Mouse (Mus musculus): ENCODE data around the gene 1700028P14Rik. TPM values are rescaled to one million over a fixed set of nuclear protein-coding genes. Genes with fewer than 3 reads are reported as not detected.
"Not testable (repeated sequence)": the region's sequence is repeated elsewhere in the genome, so short reads cannot be mapped to it uniquely, and the experiment has no call there.

1700028P14Rik gene
- polyA plus RNA-seq, 1 experiment from 2014 or later = 0.58 TPM

- not testable (repeated sequence) for H3K9me3 ChIP-seq (replicated peaks; ENCODE audit: control insufficient read depth, low read length); H3K9ac ChIP-seq (replicated peaks; ENCODE audit: low read length); DNase-seq (ENCODE audit: low spot score); H3K27ac ChIP-seq (replicated peaks; ENCODE audit: low read depth, low read length); H3K36me3 ChIP-seq (replicated peaks; ENCODE audit: control insufficient read depth, insufficient read depth, low read depth, low read length); H3K4me1 ChIP-seq (ENCODE audit: control insufficient read depth, insufficient read depth, low read length); ATAC-seq (replicated peaks; ENCODE audit: insufficient number of reproducible peaks, low FRiP score, low TSS enrichment, low read depth); H3K4me3 ChIP-seq (ENCODE audit: low read depth, low read length); H3K4me2 ChIP-seq (ENCODE audit: low read depth, low read length); H3K27me3 ChIP-seq (ENCODE audit: control insufficient read depth, insufficient read depth, low read length)
- 89% methylated on average over 8 of the region's 8 CpGs for WGBS
Observed at GRCm38 (mm10) chr19:23675656-23676055, 23.0 kb upstream of the 1700028P14Rik start.

- 64% methylated on average over 2 of the region's 2 CpGs for WGBS
- ATAC-seq (replicated peaks; ENCODE audit: insufficient number of reproducible peaks, low FRiP score, low TSS enrichment, low read depth) = no peak
Observed at GRCm38 (mm10) chr19:23673021-23673420, 20.4 kb upstream of the 1700028P14Rik start.

GRCm38 (mm10) chr19:23668142-23668655 is 15.6 kb upstream of the 1700028P14Rik start:
- H3K4me3 ChIP-seq (ENCODE audit: low read depth, low read length) = no peak overlapping the region
- no peaks in the 10 kb centered on the region for H3K36me3 ChIP-seq (replicated peaks; ENCODE audit: control insufficient read depth, insufficient read depth, low read depth, low read length)
- no peak overlapping the region for H3K4me2 ChIP-seq (ENCODE audit: low read depth, low read length)
- no peaks in the 10 kb centered on the region for H3K27me3 ChIP-seq (ENCODE audit: control insufficient read depth, insufficient read depth, low read length)
- no peak overlapping the region for H3K27ac ChIP-seq (replicated peaks; ENCODE audit: low read depth, low read length)
- no peaks in the 10 kb centered on the region for H3K4me1 ChIP-seq (ENCODE audit: control insufficient read depth, insufficient read depth, low read length)
- no peaks in the 10 kb centered on the region for H3K9me3 ChIP-seq (replicated peaks; ENCODE audit: control insufficient read depth, low read length)
- no peak for DNase-seq (ENCODE audit: low spot score)
- no peak overlapping the region for H3K9ac ChIP-seq (replicated peaks; ENCODE audit: low read length)
- WGBS = 48% methylated on average over 6 of the region's 6 CpGs
- ATAC-seq (replicated peaks; ENCODE audit: insufficient number of reproducible peaks, low FRiP score, low TSS enrichment, low read depth) = no peak

More at GRCm38 (mm10) chr19:23673021-23673420, 20.4 kb upstream of the 1700028P14Rik start:
- H3K36me3 ChIP-seq (replicated peaks; ENCODE audit: control insufficient read depth, insufficient read depth, low read depth, low read length) = no peaks in the 10 kb centered on the region
- H3K27ac ChIP-seq (replicated peaks; ENCODE audit: low read depth, low read length) = no peak overlapping the region
- no peak overlapping the region for H3K4me2 ChIP-seq (ENCODE audit: low read depth, low read length)
- no peak overlapping the region for H3K9ac ChIP-seq (replicated peaks; ENCODE audit: low read length)
- DNase-seq (ENCODE audit: low spot score) = no peak
- no peaks in the 10 kb centered on the region for H3K4me1 ChIP-seq (ENCODE audit: control insufficient read depth, insufficient read depth, low read length)
- no peaks in the 10 kb centered on the region for H3K27me3 ChIP-seq (ENCODE audit: control insufficient read depth, insufficient read depth, low read length)
- H3K9me3 ChIP-seq (replicated peaks; ENCODE audit: control insufficient read depth, low read length) = no peaks in the 10 kb centered on the region
- H3K4me3 ChIP-seq (ENCODE audit: low read depth, low read length) = no peak overlapping the region

DNA sequence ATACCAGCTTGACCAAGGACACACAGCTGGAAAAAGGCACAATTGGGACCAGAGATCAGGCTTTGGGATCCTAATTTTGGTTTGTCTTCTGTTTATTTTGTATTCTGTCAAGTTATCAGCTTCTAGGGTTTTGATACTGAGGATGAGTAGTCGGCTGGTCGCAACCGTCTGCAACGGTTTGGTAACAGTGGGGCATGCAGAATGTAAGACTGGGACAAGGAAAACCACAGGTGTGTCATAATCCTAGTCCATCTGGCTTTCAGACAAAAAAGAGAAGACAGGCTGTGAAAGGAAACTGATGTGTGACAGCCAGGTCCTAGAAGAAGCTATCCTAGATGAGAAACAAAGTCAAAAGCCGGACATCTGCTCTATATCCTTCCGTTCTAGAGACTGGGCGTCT is 11.5 kb upstream of the 1700028P14Rik start:
- H3K4me1 ChIP-seq (ENCODE audit: control insufficient read depth, insufficient read depth, low read length) = no peaks in the 10 kb centered on the region
- 81% methylated on average over 7 of the region's 7 CpGs for WGBS
- no peaks in the 10 kb centered on the region for H3K9me3 ChIP-seq (replicated peaks; ENCODE audit: control insufficient read depth, low read length)
- H3K4me2 ChIP-seq (ENCODE audit: low read depth, low read length) = no peak overlapping the region
- ATAC-seq (replicated peaks; ENCODE audit: insufficient number of reproducible peaks, low FRiP score, low TSS enrichment, low read depth) = no peak
- no peaks in the 10 kb centered on the region for H3K36me3 ChIP-seq (replicated peaks; ENCODE audit: control insufficient read depth, insufficient read depth, low read depth, low read length)
- H3K9ac ChIP-seq (replicated peaks; ENCODE audit: low read length) = no peak overlapping the region
- H3K27me3 ChIP-seq (ENCODE audit: control insufficient read depth, insufficient read depth, low read length) = no peaks in the 10 kb centered on the region
- no peak overlapping the region for H3K27ac ChIP-seq (replicated peaks; ENCODE audit: low read depth, low read length)
- no peak for DNase-seq (ENCODE audit: low spot score)
- H3K4me3 ChIP-seq (ENCODE audit: low read depth, low read length) = no peak overlapping the region

GRCm38 (mm10) chr19:23658350-23658749 is 5.7 kb upstream of the 1700028P14Rik start:
- DNase-seq (ENCODE audit: low spot score) = no peak
- H3K9ac ChIP-seq (replicated peaks; ENCODE audit: low read length) = no peak overlapping the region
- H3K9me3 ChIP-seq (replicated peaks; ENCODE audit: control insufficient read depth, low read length) = no peaks in the 10 kb centered on the region
- 85% methylated on average over 4 of the region's 4 CpGs for WGBS
- no peak overlapping the region for H3K4me2 ChIP-seq (ENCODE audit: low read depth, low read length)
- no peaks in the 10 kb centered on the region for H3K36me3 ChIP-seq (replicated peaks; ENCODE audit: control insufficient read depth, insufficient read depth, low read depth, low read length)
- H3K4me1 ChIP-seq (ENCODE audit: control insufficient read depth, insufficient read depth, low read length) = no peaks in the 10 kb centered on the region
- H3K27me3 ChIP-seq (ENCODE audit: control insufficient read depth, insufficient read depth, low read length) = no peaks in the 10 kb centered on the region
- H3K27ac ChIP-seq (replicated peaks; ENCODE audit: low read depth, low read length) = no peak overlapping the region
- no peak for ATAC-seq (replicated peaks; ENCODE audit: insufficient number of reproducible peaks, low FRiP score, low TSS enrichment, low read depth)
- no peak overlapping the region for H3K4me3 ChIP-seq (ENCODE audit: low read depth, low read length)

DNA sequence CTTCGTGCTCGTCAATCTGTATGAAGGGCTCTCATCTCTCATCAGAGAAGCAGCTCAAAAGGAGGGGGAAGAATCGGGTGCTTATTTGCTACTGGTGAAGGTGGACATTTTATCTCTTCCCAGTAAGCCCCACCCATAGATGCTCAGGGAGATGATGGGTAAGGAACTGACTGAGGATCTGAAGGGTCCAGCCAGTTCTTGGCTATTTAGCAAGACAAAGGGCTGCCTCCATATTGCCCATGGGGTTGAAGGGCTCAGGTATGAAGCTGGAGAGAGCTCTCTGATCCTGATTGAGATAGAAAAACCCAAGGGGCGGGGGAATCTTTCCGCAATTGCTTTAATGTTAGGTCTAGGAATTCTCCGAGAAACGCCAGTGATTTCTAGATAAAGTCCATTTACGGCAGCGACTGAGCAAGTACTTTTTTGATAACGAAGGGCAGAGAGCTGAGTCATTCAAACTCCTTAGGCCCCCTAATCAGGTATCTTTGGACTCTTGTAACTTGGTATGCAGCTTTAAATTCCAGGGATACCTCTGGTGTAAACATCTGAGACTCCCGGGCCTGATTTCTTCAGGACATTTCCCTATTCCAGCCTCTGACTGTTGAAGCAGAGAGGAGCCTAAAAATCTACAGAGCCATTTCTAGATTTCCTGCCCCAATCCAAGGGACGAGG is 4.8 kb upstream of the 1700028P14Rik start:
- Histone ChIP-seq H3K27me3 (ENCODE audit: control insufficient read depth, insufficient read depth, low read length) (no peaks in the 10 kb centered on the region), H3K4me1 (ENCODE audit: control insufficient read depth, insufficient read depth, low read length) (no peaks in the 10 kb centered on the region), H3K36me3 (replicated peaks; ENCODE audit: control insufficient read depth, insufficient read depth, low read depth, low read length) (no peaks in the 10 kb centered on the region), H3K9me3 (replicated peaks; ENCODE audit: control insufficient read depth, low read length) (no peaks in the 10 kb centered on the region), H3K4me3 (ENCODE audit: low read depth, low read length) (no peak overlapping the region), H3K27ac (replicated peaks; ENCODE audit: low read depth, low read length) (no peak overlapping the region), H3K9ac (replicated peaks; ENCODE audit: low read length) (no peak overlapping the region), H3K4me2 (ENCODE audit: low read depth, low read length) (no peak overlapping the region)
- no peak for ATAC-seq (replicated peaks; ENCODE audit: insufficient number of reproducible peaks, low FRiP score, low TSS enrichment, low read depth)
- DNase-seq (ENCODE audit: low spot score) = no peak
- 72% methylated on average over 12 of the region's 12 CpGs for WGBS

DNA sequence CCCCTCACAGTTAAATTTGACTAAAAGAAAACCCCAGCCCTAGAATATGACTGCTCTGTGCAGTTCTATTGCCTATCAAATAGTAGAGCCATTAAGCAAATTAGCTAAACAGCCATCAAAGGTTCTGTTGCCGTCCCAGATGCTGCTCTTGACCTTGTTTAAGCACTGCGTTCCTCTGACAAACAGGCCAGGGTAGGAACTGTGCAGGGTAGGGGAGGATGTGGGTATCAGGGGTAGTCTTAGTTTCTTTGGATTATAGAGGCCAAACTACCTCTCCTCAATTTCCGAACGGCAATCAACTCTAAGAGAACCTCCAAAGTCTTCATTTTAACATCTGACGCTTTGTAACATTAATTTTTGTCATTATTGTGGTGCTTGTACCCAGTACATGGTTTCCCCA is 542 bp upstream of the 1700028P14Rik start:
- no peak overlapping the region for H3K4me3 ChIP-seq (ENCODE audit: low read depth, low read length)
- ATAC-seq (replicated peaks; ENCODE audit: insufficient number of reproducible peaks, low FRiP score, low TSS enrichment, low read depth) = no peak

DNA sequence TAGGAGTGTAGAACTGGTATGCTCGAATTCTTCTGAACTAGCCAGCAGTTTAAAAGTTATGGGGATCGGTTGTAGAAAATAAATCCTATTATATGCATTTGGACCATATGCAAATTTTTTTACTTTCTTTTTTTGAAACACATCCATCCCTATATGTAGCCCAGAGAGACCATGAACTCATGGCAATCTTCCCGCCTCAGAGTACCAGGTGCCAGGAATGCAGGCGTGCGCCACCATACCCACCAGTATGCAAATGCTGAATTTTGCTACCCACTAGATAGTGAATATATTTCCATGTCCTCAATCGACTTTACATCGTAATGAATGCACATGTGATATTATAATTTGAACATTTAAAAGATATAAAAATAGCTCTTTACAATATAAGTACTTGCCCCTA is 5.3 kb downstream of the 1700028P14Rik start:
- DNase-seq (ENCODE audit: low spot score) = no peak
- Histone ChIP-seq H3K36me3 (replicated peaks; ENCODE audit: control insufficient read depth, insufficient read depth, low read depth, low read length) (no peaks in the 10 kb centered on the region), H3K4me3 (ENCODE audit: low read depth, low read length) (no peak overlapping the region), H3K4me1 (ENCODE audit: control insufficient read depth, insufficient read depth, low read length) (no peaks in the 10 kb centered on the region), H3K9ac (replicated peaks; ENCODE audit: low read length) (no peak overlapping the region), H3K27me3 (ENCODE audit: control insufficient read depth, insufficient read depth, low read length) (no peaks in the 10 kb centered on the region), H3K9me3 (replicated peaks; ENCODE audit: control insufficient read depth, low read length) (no peaks in the 10 kb centered on the region), H3K27ac (replicated peaks; ENCODE audit: low read depth, low read length) (no peak overlapping the region), H3K4me2 (ENCODE audit: low read depth, low read length) (no peak overlapping the region)
- no peak for ATAC-seq (replicated peaks; ENCODE audit: insufficient number of reproducible peaks, low FRiP score, low TSS enrichment, low read depth)
- WGBS = 94% methylated on average over 7 of the region's 7 CpGs

More for the DNA sequence above, 542 bp upstream of the 1700028P14Rik start:
- no peaks in the 10 kb centered on the region for H3K27me3 ChIP-seq (ENCODE audit: control insufficient read depth, insufficient read depth, low read length)
- H3K36me3 ChIP-seq (replicated peaks; ENCODE audit: control insufficient read depth, insufficient read depth, low read depth, low read length) = no peaks in the 10 kb centered on the region
- H3K4me1 ChIP-seq (ENCODE audit: control insufficient read depth, insufficient read depth, low read length) = no peaks in the 10 kb centered on the region
- H3K9ac ChIP-seq (replicated peaks; ENCODE audit: low read length) = no peak overlapping the region
- H3K4me2 ChIP-seq (ENCODE audit: low read depth, low read length) = no peak overlapping the region
- H3K27ac ChIP-seq (replicated peaks; ENCODE audit: low read depth, low read length) = no peak overlapping the region
- no peak for DNase-seq (ENCODE audit: low spot score)
- WGBS = 86% methylated on average over 5 of the region's 5 CpGs
- no peaks in the 10 kb centered on the region for H3K9me3 ChIP-seq (replicated peaks; ENCODE audit: control insufficient read depth, low read length)
